Mouse (Mus musculus): Measurements from ENCODE around the gene Rbm12. TPM values are rescaled to one million over a fixed set of nuclear protein-coding genes. Genes with fewer than 3 reads are reported as not detected.

The Rbm12 gene
- 47.7 and 48.3 TPM in 2 replicates for polyA plus RNA-seq (2014; fragmentation: Nextera tagmentation; extraction: Ambion mirVana)

- DNase-seq (ENCODE audit: low spot score, missing footprints) (peak; percentile 99), ATAC-seq (ENCODE audit: low FRiP score) (peak; percentile 95)
- peak within 1 kb of the TSS; percentile 74 for H3K4me2 ChIP-seq
- H3K9ac ChIP-seq (ENCODE audit: low read length): peak within 1 kb of the TSS; percentile 98
- H3K4me1 ChIP-seq (ENCODE audit: control insufficient read depth, insufficient read depth, low read length): peaks cover 4% of the 10 kb centered on the region; the same call in 1 of the 2 replicates
- peak within 1 kb of the TSS; percentile 97 for H3K4me3 ChIP-seq (ENCODE audit: low read depth, low read length)
- H3K36me3 ChIP-seq (ENCODE audit: control insufficient read depth, insufficient read depth, low read length): no peaks in the 10 kb centered on the region
- H3K27me3 ChIP-seq (ENCODE audit: control insufficient read depth, insufficient read depth, low read length): no peaks in the 10 kb centered on the region
- H3K27ac ChIP-seq (ENCODE audit: low read depth, low read length): peak within 1 kb of the TSS; percentile 76
- no peaks in the 10 kb centered on the region for H3K9me3 ChIP-seq (ENCODE audit: control insufficient read depth, low read length)
- under 1% methylated on average over 70 of the region's 74 CpGs for WGBS
Measured at GRCm38 (mm10) chr2:156111358-156112079, at the start of gene Rbm12, which contains the start of gene Cpne1. TSS of gene Rbm12 (minus strand) at chr2:156111978. TSS of gene Cpne1 (minus strand) at chr2:156111965.

- ATAC-seq (ENCODE audit: low FRiP score): no peak
- H3K36me3 ChIP-seq (ENCODE audit: control insufficient read depth, insufficient read depth, low read length): peaks cover 17% of the 10 kb centered on the region
- no peak overlapping the region for H3K9ac ChIP-seq (ENCODE audit: low read length)
Measured at GRCm38 (mm10) chr2:156151538-156151937, 39.8 kb upstream of the Rbm12 start.

GRCm38 (mm10) chr2:156147316-156147915, 35.6 kb upstream of the Rbm12 start:
- H3K9me3 ChIP-seq (ENCODE audit: control insufficient read depth, low read length): no peaks in the 10 kb centered on the region
- H3K27ac ChIP-seq (ENCODE audit: low read depth, low read length): no peak overlapping the region
- no peaks in the 10 kb centered on the region for H3K27me3 ChIP-seq (ENCODE audit: control insufficient read depth, insufficient read depth, low read length)
- no peak for ATAC-seq (ENCODE audit: low FRiP score)
- WGBS: 91% methylated on average over 3 of the region's 3 CpGs
- no peak overlapping the region for H3K4me3 ChIP-seq (ENCODE audit: low read depth, low read length)
- peaks cover 8% of the 10 kb centered on the region for H3K4me1 ChIP-seq (ENCODE audit: control insufficient read depth, insufficient read depth, low read length)
- no peak overlapping the region for H3K9ac ChIP-seq (ENCODE audit: low read length)
- DNase-seq (ENCODE audit: low spot score, missing footprints): peak; percentile 87
- peaks cover 10% of the 10 kb centered on the region for H3K36me3 ChIP-seq (ENCODE audit: control insufficient read depth, insufficient read depth, low read length)
- H3K4me2 ChIP-seq: no peak overlapping the region

More at GRCm38 (mm10) chr2:156151538-156151937, 39.8 kb upstream of the Rbm12 start:
- DNase-seq (ENCODE audit: low spot score, missing footprints): no peak
- Histone ChIP-seq H3K4me2 (no peak overlapping the region), H3K4me3 (ENCODE audit: low read depth, low read length) (no peak overlapping the region), H3K4me1 (ENCODE audit: control insufficient read depth, insufficient read depth, low read length) (no peaks in the 10 kb centered on the region), H3K27ac (ENCODE audit: low read depth, low read length) (no peak overlapping the region), H3K9me3 (ENCODE audit: control insufficient read depth, low read length) (no peaks in the 10 kb centered on the region), H3K27me3 (ENCODE audit: control insufficient read depth, insufficient read depth, low read length) (no peaks in the 10 kb centered on the region)

GRCm38 (mm10) chr2:156146272-156146989, 34.7 kb upstream of the Rbm12 start:
- 79% methylated on average over 5 of the region's 5 CpGs for WGBS
- no peak overlapping the region for H3K27ac ChIP-seq (ENCODE audit: low read depth, low read length)
- H3K4me3 ChIP-seq (ENCODE audit: low read depth, low read length): no peak overlapping the region
- peaks cover 10% of the 10 kb centered on the region for H3K36me3 ChIP-seq (ENCODE audit: control insufficient read depth, insufficient read depth, low read length)
- H3K9ac ChIP-seq (ENCODE audit: low read length): no peak overlapping the region
- peaks cover 8% of the 10 kb centered on the region for H3K4me1 ChIP-seq (ENCODE audit: control insufficient read depth, insufficient read depth, low read length)
- no peaks in the 10 kb centered on the region for H3K9me3 ChIP-seq (ENCODE audit: control insufficient read depth, low read length)
- H3K4me2 ChIP-seq: no peak overlapping the region
- ATAC-seq (ENCODE audit: low FRiP score): no peak
- peak; percentile 86 for DNase-seq (ENCODE audit: low spot score, missing footprints)
- no peaks in the 10 kb centered on the region for H3K27me3 ChIP-seq (ENCODE audit: control insufficient read depth, insufficient read depth, low read length)

GRCm38 (mm10) chr2:156145486-156146130, 33.8 kb upstream of the Rbm12 start:
- 69% methylated on average over 11 of the region's 11 CpGs for WGBS

GRCm38 (mm10) chr2:156143953-156144724, 32.4 kb upstream of the Rbm12 start, which contains the start of the genes Romo1 and Nfs1:
TSS of gene Romo1 (plus strand) at chr2:156144039.
TSS of gene Nfs1 (minus strand) at chr2:156144186.
- H3K27ac ChIP-seq (ENCODE audit: low read depth, low read length): peak within 1 kb of the TSS; percentile 93
- H3K27me3 ChIP-seq (ENCODE audit: control insufficient read depth, insufficient read depth, low read length): no peaks in the 10 kb centered on the region
- peak within 1 kb of the TSS; percentile 87 for H3K9ac ChIP-seq (ENCODE audit: low read length)
- peak within 1 kb of the TSS; percentile 77 for H3K4me3 ChIP-seq (ENCODE audit: low read depth, low read length)
- DNase-seq (ENCODE audit: low spot score, missing footprints) (peak; percentile 99), ATAC-seq (ENCODE audit: low FRiP score) (peak; percentile 98)
- peak within 1 kb of the TSS; percentile 84 for H3K4me2 ChIP-seq
- H3K36me3 ChIP-seq (ENCODE audit: control insufficient read depth, insufficient read depth, low read length): peaks cover 3% of the 10 kb centered on the region; the same call in 1 of the 2 replicates
- peaks cover 8% of the 10 kb centered on the region for H3K4me1 ChIP-seq (ENCODE audit: control insufficient read depth, insufficient read depth, low read length)
- under 1% methylated on average over 70 of the region's 70 CpGs for WGBS
- H3K9me3 ChIP-seq (ENCODE audit: control insufficient read depth, low read length): no peaks in the 10 kb centered on the region

More at GRCm38 (mm10) chr2:156145486-156146130, 33.8 kb upstream of the Rbm12 start:
- ATAC-seq (ENCODE audit: low FRiP score): no peak
- Histone ChIP-seq H3K9me3 (ENCODE audit: control insufficient read depth, low read length) (no peaks in the 10 kb centered on the region), H3K27me3 (ENCODE audit: control insufficient read depth, insufficient read depth, low read length) (no peaks in the 10 kb centered on the region), H3K4me1 (ENCODE audit: control insufficient read depth, insufficient read depth, low read length) (peaks cover 8% of the 10 kb centered on the region), H3K9ac (ENCODE audit: low read length) (no peak overlapping the region), H3K27ac (ENCODE audit: low read depth, low read length) (no peak overlapping the region), H3K4me2 (peak overlapping the region; percentile 84; the same call in 1 of the 2 replicates), H3K4me3 (ENCODE audit: low read depth, low read length) (no peak overlapping the region), H3K36me3 (ENCODE audit: control insufficient read depth, insufficient read depth, low read length) (peaks cover 10% of the 10 kb centered on the region)
- DNase-seq (ENCODE audit: low spot score, missing footprints): peak; percentile 90

- peaks cover 3% of the 10 kb centered on the region; the same call in 1 of the 2 replicates for H3K36me3 ChIP-seq (ENCODE audit: control insufficient read depth, insufficient read depth, low read length)
- ATAC-seq (ENCODE audit: low FRiP score): peak; percentile 22; the same call in 1 of the 2 replicates
- H3K4me2 ChIP-seq: peak overlapping the region; percentile 84
- peak overlapping the region; percentile 77 for H3K27ac ChIP-seq (ENCODE audit: low read depth, low read length)
- 3% methylated on average over 16 of the region's 16 CpGs for WGBS
- H3K4me3 ChIP-seq (ENCODE audit: low read depth, low read length): peak overlapping the region; percentile 77
- DNase-seq (ENCODE audit: low spot score, missing footprints): no peak
- no peaks in the 10 kb centered on the region for H3K27me3 ChIP-seq (ENCODE audit: control insufficient read depth, insufficient read depth, low read length)
- H3K4me1 ChIP-seq (ENCODE audit: control insufficient read depth, insufficient read depth, low read length): peaks cover 8% of the 10 kb centered on the region
- no peaks in the 10 kb centered on the region for H3K9me3 ChIP-seq (ENCODE audit: control insufficient read depth, low read length)
- H3K9ac ChIP-seq (ENCODE audit: low read length): peak overlapping the region; percentile 87
Measured at GRCm38 (mm10) chr2:156143367-156143766, 31.6 kb upstream of the Rbm12 start.

GRCm38 (mm10) chr2:156142820-156143219, 31.0 kb upstream of the Rbm12 start:
- peak overlapping the region; percentile 84 for H3K4me2 ChIP-seq
- peak overlapping the region; percentile 87 for H3K9ac ChIP-seq (ENCODE audit: low read length)
- ATAC-seq (ENCODE audit: low FRiP score): no peak
- peak overlapping the region; percentile 77; the same call in 1 of the 2 replicates for H3K4me3 ChIP-seq (ENCODE audit: low read depth, low read length)
- WGBS: 90% methylated on average over 2 of the region's 2 CpGs
- no peaks in the 10 kb centered on the region; the same call in 1 of the 2 replicates for H3K36me3 ChIP-seq (ENCODE audit: control insufficient read depth, insufficient read depth, low read length)
- H3K4me1 ChIP-seq (ENCODE audit: control insufficient read depth, insufficient read depth, low read length): peaks cover 8% of the 10 kb centered on the region
- H3K27ac ChIP-seq (ENCODE audit: low read depth, low read length): no peak overlapping the region
- no peaks in the 10 kb centered on the region for H3K27me3 ChIP-seq (ENCODE audit: control insufficient read depth, insufficient read depth, low read length)
- no peaks in the 10 kb centered on the region for H3K9me3 ChIP-seq (ENCODE audit: control insufficient read depth, low read length)
- DNase-seq (ENCODE audit: low spot score, missing footprints): no peak
